Mouse (Mus musculus): ENCODE results near the gene Ttc29. TPM values are rescaled to one million over a fixed set of nuclear protein-coding genes. Genes with fewer than 3 reads are reported as not detected.

Ttc29 gene
- polyA plus RNA-seq, 1 experiment from 2014 or later = not detected

- Histone ChIP-seq H3K9ac (no peak overlapping the region), H3K9me3 (no peaks in the 10 kb centered on the region), H3K4me1 (replicated peaks) (no peaks in the 10 kb centered on the region), H3K36me3 (no peaks in the 10 kb centered on the region), H3K4me3 (replicated peaks) (no peak overlapping the region), H3K4me2 (replicated peaks) (no peak overlapping the region), H3K27me3 (replicated peaks) (no peaks in the 10 kb centered on the region), H3K27ac (no peak overlapping the region)
- 78% methylated on average over 10 of the region's 10 CpGs for WGBS
- ATAC-seq = no peak
These were observed 76.4 kb downstream of the Ttc29 start for GRCm38 (mm10) chr8:78289374-78289971.

GRCm38 (mm10) chr8:78290274-78290673, 77.2 kb downstream of the Ttc29 start:
- 61% methylated on average over 7 of the region's 7 CpGs for WGBS
- Histone ChIP-seq H3K9ac (no peak overlapping the region), H3K4me3 (replicated peaks) (no peak overlapping the region), H3K4me2 (replicated peaks) (no peak overlapping the region), H3K27ac (no peak overlapping the region), H3K36me3 (no peaks in the 10 kb centered on the region), H3K27me3 (replicated peaks) (no peaks in the 10 kb centered on the region), H3K9me3 (no peaks in the 10 kb centered on the region), H3K4me1 (replicated peaks) (no peaks in the 10 kb centered on the region)
- ATAC-seq = no peak

- no peak overlapping the region for H3K27ac ChIP-seq
- no peak for ATAC-seq
- 55% methylated on average over 5 of the region's 5 CpGs for WGBS
- no peak overlapping the region for H3K4me2 ChIP-seq (replicated peaks)
- no peaks in the 10 kb centered on the region for H3K27me3 ChIP-seq (replicated peaks)
- H3K36me3 ChIP-seq = no peaks in the 10 kb centered on the region
- no peak overlapping the region for H3K9ac ChIP-seq
- H3K4me1 ChIP-seq (replicated peaks) = no peaks in the 10 kb centered on the region
- no peak overlapping the region for H3K4me3 ChIP-seq (replicated peaks)
- no peaks in the 10 kb centered on the region for H3K9me3 ChIP-seq
These were observed 82.4 kb downstream of the Ttc29 start for GRCm38 (mm10) chr8:78295494-78295893.

- H3K9ac ChIP-seq = no peak overlapping the region
- H3K4me3 ChIP-seq (replicated peaks) = no peak overlapping the region
- H3K27ac ChIP-seq = no peak overlapping the region
- H3K9me3 ChIP-seq = no peaks in the 10 kb centered on the region
- no peak overlapping the region for H3K4me2 ChIP-seq (replicated peaks)
- WGBS = 23% methylated on average over 7 of the region's 7 CpGs
- peak; percentile 86 for ATAC-seq
- H3K4me1 ChIP-seq (replicated peaks) = 0 out of 2 replicates have a peak, but pooled peaks cover 3% of the 10 kb centered on the region
- no peaks in the 10 kb centered on the region for H3K27me3 ChIP-seq (replicated peaks)
- no peaks in the 10 kb centered on the region for H3K36me3 ChIP-seq
These were observed 90.5 kb downstream of the Ttc29 start for GRCm38 (mm10) chr8:78303579-78303978.

- Histone ChIP-seq H3K9me3 (no peaks in the 10 kb centered on the region), H3K4me3 (replicated peaks) (no peak overlapping the region), H3K36me3 (no peaks in the 10 kb centered on the region), H3K4me2 (replicated peaks) (no peak overlapping the region), H3K27me3 (replicated peaks) (no peaks in the 10 kb centered on the region), H3K4me1 (replicated peaks) (0 out of 2 replicates have a peak, but pooled peaks cover 3% of the 10 kb centered on the region), H3K9ac (no peak overlapping the region), H3K27ac (no peak overlapping the region)
- ATAC-seq = no peak
- WGBS = 57% methylated on average over 10 of the region's 10 CpGs
These were observed 93.5 kb downstream of the Ttc29 start for GRCm38 (mm10) chr8:78306604-78307003.

- peak; percentile 41 for ATAC-seq
- Histone ChIP-seq H3K4me2 (replicated peaks) (no peak overlapping the region), H3K36me3 (no peaks in the 10 kb centered on the region), H3K27me3 (replicated peaks) (no peaks in the 10 kb centered on the region), H3K9me3 (no peaks in the 10 kb centered on the region), H3K4me3 (replicated peaks) (no peak overlapping the region), H3K9ac (no peak overlapping the region), H3K27ac (no peak overlapping the region), H3K4me1 (replicated peaks) (0 out of 2 replicates have a peak, but pooled peaks cover 3% of the 10 kb centered on the region)
- 43% methylated on average over 4 of the region's 4 CpGs for WGBS
These were observed 94.0 kb downstream of the Ttc29 start for GRCm38 (mm10) chr8:78307131-78307530.

GRCm38 (mm10) chr8:78309539-78309938, 96.4 kb downstream of the Ttc29 start:
- Histone ChIP-seq H3K27ac (no peak overlapping the region), H3K4me3 (replicated peaks) (no peak overlapping the region), H3K27me3 (replicated peaks) (no peaks in the 10 kb centered on the region), H3K36me3 (no peaks in the 10 kb centered on the region), H3K4me2 (replicated peaks) (no peak overlapping the region), H3K9me3 (no peaks in the 10 kb centered on the region), H3K9ac (no peak overlapping the region), H3K4me1 (replicated peaks) (no peaks in the 10 kb centered on the region)
- no peak for ATAC-seq
- WGBS = 78% methylated on average over 6 of the region's 6 CpGs

GRCm38 (mm10) chr8:78315576-78315975, 102.5 kb downstream of the Ttc29 start:
- H3K36me3 ChIP-seq = no peaks in the 10 kb centered on the region
- no peak for ATAC-seq
- no peak overlapping the region for H3K9ac ChIP-seq
- 64% methylated on average over 9 of the region's 9 CpGs for WGBS
- no peaks in the 10 kb centered on the region for H3K9me3 ChIP-seq
- H3K4me1 ChIP-seq (replicated peaks) = no peaks in the 10 kb centered on the region
- H3K4me2 ChIP-seq (replicated peaks) = no peak overlapping the region
- H3K27me3 ChIP-seq (replicated peaks) = no peaks in the 10 kb centered on the region
- H3K27ac ChIP-seq = no peak overlapping the region
- H3K4me3 ChIP-seq (replicated peaks) = no peak overlapping the region

- Histone ChIP-seq H3K27me3 (replicated peaks) (no peaks in the 10 kb centered on the region), H3K9me3 (no peaks in the 10 kb centered on the region), H3K4me1 (replicated peaks) (no peaks in the 10 kb centered on the region), H3K36me3 (no peaks in the 10 kb centered on the region), H3K4me3 (replicated peaks) (no peak overlapping the region), H3K4me2 (replicated peaks) (no peak overlapping the region), H3K27ac (no peak overlapping the region), H3K9ac (no peak overlapping the region)
- WGBS = 93% methylated on average over 2 of the region's 2 CpGs
- ATAC-seq = no peak
These were observed 104.6 kb downstream of the Ttc29 start for GRCm38 (mm10) chr8:78317666-78318065.

- no peak overlapping the region for H3K4me2 ChIP-seq (replicated peaks)
- no peak overlapping the region for H3K27ac ChIP-seq
- H3K4me1 ChIP-seq (replicated peaks) = no peaks in the 10 kb centered on the region
- no peaks in the 10 kb centered on the region for H3K36me3 ChIP-seq
- H3K4me3 ChIP-seq (replicated peaks) = no peak overlapping the region
- H3K9ac ChIP-seq = no peak overlapping the region
- no peaks in the 10 kb centered on the region for H3K9me3 ChIP-seq
- no peaks in the 10 kb centered on the region for H3K27me3 ChIP-seq (replicated peaks)
- WGBS = 81% methylated on average over 3 of the region's 3 CpGs
- ATAC-seq = no peak
These were observed 110.3 kb downstream of the Ttc29 start for GRCm38 (mm10) chr8:78323391-78323790.

- Histone ChIP-seq H3K9ac (no peak overlapping the region), H3K9me3 (no peaks in the 10 kb centered on the region), H3K36me3 (no peaks in the 10 kb centered on the region), H3K27me3 (replicated peaks) (no peaks in the 10 kb centered on the region), H3K4me2 (replicated peaks) (no peak overlapping the region), H3K4me1 (replicated peaks) (no peaks in the 10 kb centered on the region), H3K4me3 (replicated peaks) (no peak overlapping the region), H3K27ac (no peak overlapping the region)
- 71% methylated on average over 11 of the region's 11 CpGs for WGBS
- ATAC-seq = no peak
These were observed 127.8 kb downstream of the Ttc29 start for GRCm38 (mm10) chr8:78340689-78341529.

GRCm38 (mm10) chr8:78342151-78342550, 129.1 kb downstream of the Ttc29 start:
- Histone ChIP-seq H3K27me3 (replicated peaks) (no peaks in the 10 kb centered on the region), H3K4me2 (replicated peaks) (no peak overlapping the region), H3K4me3 (replicated peaks) (no peak overlapping the region), H3K9me3 (no peaks in the 10 kb centered on the region), H3K4me1 (replicated peaks) (no peaks in the 10 kb centered on the region), H3K27ac (no peak overlapping the region), H3K9ac (no peak overlapping the region), H3K36me3 (no peaks in the 10 kb centered on the region)
- ATAC-seq = no peak
- 74% methylated on average over 4 of the region's 4 CpGs for WGBS

- Histone ChIP-seq H3K4me1 (replicated peaks) (no peaks in the 10 kb centered on the region), H3K4me2 (replicated peaks) (no peak overlapping the region), H3K4me3 (replicated peaks) (no peak overlapping the region), H3K9me3 (no peaks in the 10 kb centered on the region), H3K27ac (no peak overlapping the region), H3K9ac (no peak overlapping the region), H3K27me3 (replicated peaks) (no peaks in the 10 kb centered on the region), H3K36me3 (no peaks in the 10 kb centered on the region)
- ATAC-seq = no peak
- WGBS = 63% methylated on average over 2 of the region's 2 CpGs
These were observed 130.9 kb downstream of the Ttc29 start for GRCm38 (mm10) chr8:78344006-78344405.
